Comparison of ENCODE assay signal across 9 mouse cellular contexts in the genomic region with DNA sequence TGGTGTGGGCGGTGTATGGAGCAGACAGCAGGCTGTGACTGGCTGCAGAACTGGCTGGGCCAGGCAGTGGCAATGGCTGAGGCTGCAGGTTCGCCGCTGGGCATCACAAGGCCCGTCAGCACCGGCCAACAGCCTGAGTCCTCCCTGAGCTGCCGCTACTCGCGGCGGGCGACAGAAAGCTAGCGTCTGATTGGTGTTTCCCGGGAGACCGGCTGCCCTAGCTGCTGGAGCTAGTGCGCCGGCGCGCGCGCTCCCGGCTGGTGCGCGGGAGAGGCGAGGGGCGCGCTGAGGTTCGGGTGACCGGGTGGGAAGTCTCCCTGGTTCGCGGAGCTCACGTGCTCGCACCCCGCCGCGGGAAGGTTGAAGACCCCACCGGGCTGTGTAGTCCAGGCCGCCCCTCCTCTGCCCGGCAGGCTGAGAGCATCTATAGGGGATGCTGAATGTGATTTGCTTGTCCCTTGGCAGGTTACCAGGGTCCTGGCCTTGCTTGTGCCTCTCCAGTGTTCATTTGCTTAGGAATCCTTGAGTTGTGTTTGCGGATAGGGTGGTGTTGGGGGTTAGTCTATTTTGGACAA.
DNase-seq lines count a peak whose midpoint lies in the region; ATAC-seq and TF ChIP-seq lines count a peak whose summit lies in the region.
"Had no signal": no experiment of that assay in that cellular context is flagged by ENCODE, and none has a peak within 500 bp of the region (broad histone marks: within the 10 kb centered on the region; RNA-seq: fewer than 3 reads in every experiment).

No protein-coding gene starts in this region.

- peaks cover 27% of the 10 kb centered on the region for H3K4me1 ChIP-seq in forebrain, embryonic 16.5 days (replicated peaks; ENCODE audit: control insufficient read depth, insufficient read depth, low read length)
- H3K4me1 ChIP-seq in limb, embryonic 11.5 days (ENCODE audit: control insufficient read depth, insufficient read depth, low read length) = no peaks in the 10 kb centered on the region
- H3K4me1 ChIP-seq in olfactory bulb, adult 2 months (ENCODE audit: control insufficient read depth, insufficient read depth, low read length) = peaks cover 6% of the 10 kb centered on the region; the same call in 1 of the 2 replicates

- ATAC-seq in forebrain, embryonic 16.5 days = peak; percentile 90
- ATAC-seq in limb, embryonic 11.5 days (ENCODE audit: insufficient number of reproducible peaks, low FRiP score, low TSS enrichment, low read depth) = peak; percentile 98

- H3K4me3 ChIP-seq in forebrain, embryonic 16.5 days (replicated peaks; ENCODE audit: low read length) = peak overlapping the region; percentile 49
- H3K4me3 ChIP-seq in limb, embryonic 11.5 days (ENCODE audit: low read depth, low read length) = peak overlapping the region; percentile 35
- peak overlapping the region; percentile 57 for H3K4me3 ChIP-seq in olfactory bulb, adult 2 months (ENCODE audit: insufficient read depth, low read depth, low read length)

- H3K9me3 ChIP-seq in forebrain, embryonic 16.5 days (ENCODE audit: control insufficient read depth, low read length) = no peaks in the 10 kb centered on the region
- no peaks in the 10 kb centered on the region for H3K9me3 ChIP-seq in limb, embryonic 11.5 days (ENCODE audit: control insufficient read depth, low read length)

- DNase-seq in adrenal gland, adult 2 months = peak; percentile 42
- no peak for DNase-seq in adrenal gland, adult 18-20 months (ENCODE audit: low spot score in 2 of 2)
- peak; percentile 97 for DNase-seq in cerebellum, adult 11 months
- peak; percentile 60 for DNase-seq in kidney, adult 18-20 months
- peak; percentile 87 for DNase-seq in limb, embryonic 11.5 days (ENCODE audit: low spot score)
- DNase-seq in urinary bladder, postnatal 10 days (ENCODE audit: low spot score) = no peak

- under 1% methylated on average over 38 of the region's 38 CpGs for WGBS in forebrain, embryonic 16.5 days
- WGBS in limb, embryonic 11.5 days = under 1% methylated on average over 38 of the region's 38 CpGs
- WGBS in olfactory bulb, adult 2 months = under 1% methylated on average over 38 of the region's 38 CpGs

- H3K9ac ChIP-seq in forebrain, embryonic 16.5 days (replicated peaks; ENCODE audit: low read depth, low read length) = peak overlapping the region; percentile 74
- peak overlapping the region; percentile 58 for H3K9ac ChIP-seq in limb, embryonic 11.5 days (ENCODE audit: low read length)

- peak; percentile 74; the same call in 1 of the 2 replicates for TF ChIP-seq POLR2A in olfactory bulb, adult 2 months (IDR thresholded peaks at IDR 0.05; ENCODE audit: insufficient read depth, low read depth, low read length)

- H3K36me3 ChIP-seq in forebrain, embryonic 16.5 days (ENCODE audit: control insufficient read depth, insufficient read depth) = 0 out of 2 replicates have a peak, but pooled peaks cover 4% of the 10 kb centered on the region
- no peaks in the 10 kb centered on the region for H3K36me3 ChIP-seq in limb, embryonic 11.5 days (ENCODE audit: control insufficient read depth, insufficient read depth, low read length)

- no peak for TF ChIP-seq CTCF in olfactory bulb, adult 2 months (IDR thresholded peaks at IDR 0.05; ENCODE audit: insufficient read depth, low read depth, low read length)

- H3K27ac ChIP-seq in forebrain, embryonic 16.5 days (ENCODE audit: low read length) = peak overlapping the region; percentile 99
- H3K27ac ChIP-seq in limb, embryonic 11.5 days (replicated peaks; ENCODE audit: low read depth, low read length) = no peak overlapping the region
- peak overlapping the region; percentile 90 for H3K27ac ChIP-seq in olfactory bulb, adult 2 months (ENCODE audit: insufficient read depth, low read depth, low read length)
- H3K27ac ChIP-seq: macrophage had no signal

- H3K27me3 ChIP-seq in forebrain, embryonic 16.5 days (replicated peaks; ENCODE audit: control insufficient read depth, insufficient read depth, low read length) = no peaks in the 10 kb centered on the region
- H3K27me3 ChIP-seq in limb, embryonic 11.5 days (ENCODE audit: control insufficient read depth, insufficient read depth, low read length) = peaks cover 3% of the 10 kb centered on the region

- peak overlapping the region; percentile 88 for H3K4me2 ChIP-seq in forebrain, embryonic 16.5 days (ENCODE audit: low read length)
- peak overlapping the region; percentile 62 for H3K4me2 ChIP-seq in limb, embryonic 11.5 days (ENCODE audit: low read depth, severe bottlenecking)

Comparison
In these comparisons a context has a peak if more than half of its experiments do, and no peak if none do; other contexts are left out.
1. DNase-seq: peak in adrenal gland, adult 2 months (single experiment), cerebellum, adult 11 months (single experiment), kidney, adult 18-20 months (single experiment) and limb, embryonic 11.5 days (single experiment); none in adrenal gland, adult 18-20 months (0 of 2) and urinary bladder, postnatal 10 days (single experiment).
2. Peak in every context shown above with its lines, with median percentiles within 50 percentile points of each other: H3K4me3 ChIP-seq.